Mouse (Mus musculus): ENCODE data around the gene Emp1.

Emp1 gene

GRCm38 (mm10) chr6:135363344-135364040 lies 1.1 kb downstream of the Emp1 start:
- no peak for DNase-seq (ENCODE audit: low read depth, low spot score)

- DNase-seq (ENCODE audit: low read depth, low spot score) = no peak
Observed at GRCm38 (mm10) chr6:135364041-135364745, 1.8 kb downstream of the Emp1 start.

GRCm38 (mm10) chr6:135364891-135365301 lies 2.6 kb downstream of the Emp1 start:
- no peak for DNase-seq (ENCODE audit: low read depth, low spot score)

DNA sequence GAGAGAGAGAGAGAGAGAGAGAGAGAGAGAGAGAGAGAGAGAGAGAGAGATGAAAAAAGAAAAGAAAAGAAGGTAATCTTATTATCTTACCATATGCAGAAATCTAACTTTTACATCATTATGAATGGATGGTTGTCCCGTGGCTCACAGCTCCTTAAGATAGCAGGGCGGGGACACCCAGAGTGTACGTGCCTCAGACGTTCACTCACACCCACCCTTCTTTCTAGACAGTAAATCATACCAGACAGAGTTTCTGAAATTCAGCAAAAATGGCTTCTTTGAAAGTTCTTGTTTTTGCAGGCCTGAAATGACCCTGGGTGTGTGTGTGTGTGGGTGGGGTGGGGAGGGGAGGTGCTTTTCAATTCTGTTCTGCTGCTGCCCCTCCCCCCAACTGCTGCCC lies 3.3 kb downstream of the Emp1 start:
- no peak for DNase-seq (ENCODE audit: low read depth, low spot score)

DNA sequence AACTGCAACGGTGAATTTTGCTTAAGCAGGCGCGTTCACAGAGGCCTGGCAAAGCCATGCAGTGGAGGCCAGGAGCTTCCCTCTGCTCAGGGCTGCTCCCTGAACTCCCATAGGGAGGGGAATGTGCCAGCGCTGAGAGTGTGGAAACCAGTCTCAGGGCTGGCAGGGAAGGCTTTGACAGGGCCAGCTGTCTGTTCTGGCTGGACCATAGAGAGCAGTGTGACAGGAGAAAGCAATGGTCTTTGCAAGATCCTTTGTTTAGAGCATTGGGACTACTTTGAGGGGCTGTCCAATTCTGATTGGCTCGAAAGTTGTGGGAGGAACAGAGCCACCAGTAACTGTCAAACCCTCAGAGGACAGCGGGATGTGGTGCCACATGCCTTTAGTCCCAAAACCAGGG lies 5.9 kb downstream of the Emp1 start:
- no peak for DNase-seq (ENCODE audit: low read depth, low spot score)

GRCm38 (mm10) chr6:135369551-135369968 lies 7.2 kb downstream of the Emp1 start:
- DNase-seq (ENCODE audit: low read depth, low spot score) = no peak

DNA sequence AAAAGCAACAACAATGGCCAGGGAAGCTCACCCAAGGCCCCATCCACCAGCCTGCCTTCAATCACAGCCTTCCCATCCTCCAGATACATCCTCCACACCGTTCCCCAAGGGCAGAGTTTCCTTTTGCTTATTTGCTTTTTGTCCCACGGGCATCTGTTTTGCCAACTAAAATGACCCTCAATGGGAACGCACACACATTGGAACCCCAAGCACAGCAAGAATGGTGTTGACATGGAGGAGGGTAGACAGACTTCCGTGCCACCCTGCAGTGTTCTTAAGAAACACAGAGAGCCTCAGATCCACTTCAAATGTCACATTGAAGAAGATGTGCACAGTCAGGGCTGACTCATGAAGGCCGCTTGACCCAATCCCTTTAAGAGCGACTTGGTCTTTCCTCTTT lies 8.6 kb downstream of the Emp1 start:
- DNase-seq (ENCODE audit: low read depth, low spot score) = no peak

- DNase-seq (ENCODE audit: low read depth, low spot score) = no peak
Observed at GRCm38 (mm10) chr6:135373357-135373756, 11.0 kb downstream of the Emp1 start.

GRCm38 (mm10) chr6:135375818-135376217 lies 13.5 kb downstream of the Emp1 start:
- DNase-seq (ENCODE audit: low read depth, low spot score) = no peak

- no peak for DNase-seq (ENCODE audit: low read depth, low spot score)
Observed at GRCm38 (mm10) chr6:135376248-135376647, 13.9 kb downstream of the Emp1 start.

DNA sequence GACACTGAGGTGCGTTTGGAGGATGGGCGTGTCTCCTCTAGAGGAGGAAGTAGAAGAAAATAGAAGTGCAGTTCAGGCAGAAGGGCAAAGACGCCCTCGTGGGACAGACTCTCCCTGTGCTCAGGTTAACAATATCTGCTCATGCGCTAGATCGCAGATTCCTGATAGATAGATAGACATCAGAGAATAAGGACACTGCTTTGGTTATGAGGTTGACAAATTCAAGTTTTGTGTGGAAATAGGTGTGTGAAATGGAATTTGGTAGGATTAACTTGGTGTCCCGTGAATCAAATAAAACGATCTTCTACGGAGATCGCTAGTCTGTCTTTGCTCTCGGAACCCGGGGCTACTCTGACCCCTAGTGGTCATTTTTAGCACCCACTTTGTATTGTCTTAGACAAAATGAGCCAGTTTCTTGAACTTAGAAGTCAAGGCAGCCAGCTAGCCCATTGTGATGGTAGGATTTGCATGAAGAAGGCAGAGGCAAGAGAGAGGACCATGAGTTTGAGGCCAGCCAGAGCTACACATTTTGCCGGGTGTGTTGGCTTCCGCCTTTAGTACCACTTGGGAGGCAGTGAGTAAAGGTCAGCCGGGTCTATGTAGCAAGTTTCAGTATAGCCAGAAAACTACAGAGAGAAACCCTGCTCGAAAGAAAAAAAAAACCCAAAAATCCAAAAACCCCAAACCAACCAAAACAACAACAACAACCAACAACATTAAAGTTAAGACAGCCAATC lies 15.4 kb downstream of the Emp1 start:
- DNase-seq (ENCODE audit: low read depth, low spot score) = peak; percentile 78

DNA sequence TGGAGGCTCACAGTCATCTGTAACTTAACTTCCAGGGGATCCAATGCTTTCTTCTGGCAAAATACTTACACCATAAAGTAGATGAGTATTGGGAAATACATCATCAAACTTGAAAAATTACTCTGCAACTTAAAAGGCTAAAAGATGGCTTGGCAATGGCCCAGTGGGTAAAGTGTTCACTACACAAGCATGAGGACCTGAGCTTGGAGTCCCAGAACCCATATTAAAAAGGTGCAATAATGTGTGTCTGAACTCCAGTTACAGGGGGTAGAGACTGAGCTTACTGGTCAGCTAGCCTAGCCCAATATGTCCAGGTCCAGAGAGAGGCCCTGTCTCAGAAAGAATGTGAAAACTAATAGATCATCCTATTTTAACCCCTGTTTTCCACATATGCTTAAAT lies 21.6 kb downstream of the Emp1 start:
- DNase-seq (ENCODE audit: low read depth, low spot score) = no peak

DNA sequence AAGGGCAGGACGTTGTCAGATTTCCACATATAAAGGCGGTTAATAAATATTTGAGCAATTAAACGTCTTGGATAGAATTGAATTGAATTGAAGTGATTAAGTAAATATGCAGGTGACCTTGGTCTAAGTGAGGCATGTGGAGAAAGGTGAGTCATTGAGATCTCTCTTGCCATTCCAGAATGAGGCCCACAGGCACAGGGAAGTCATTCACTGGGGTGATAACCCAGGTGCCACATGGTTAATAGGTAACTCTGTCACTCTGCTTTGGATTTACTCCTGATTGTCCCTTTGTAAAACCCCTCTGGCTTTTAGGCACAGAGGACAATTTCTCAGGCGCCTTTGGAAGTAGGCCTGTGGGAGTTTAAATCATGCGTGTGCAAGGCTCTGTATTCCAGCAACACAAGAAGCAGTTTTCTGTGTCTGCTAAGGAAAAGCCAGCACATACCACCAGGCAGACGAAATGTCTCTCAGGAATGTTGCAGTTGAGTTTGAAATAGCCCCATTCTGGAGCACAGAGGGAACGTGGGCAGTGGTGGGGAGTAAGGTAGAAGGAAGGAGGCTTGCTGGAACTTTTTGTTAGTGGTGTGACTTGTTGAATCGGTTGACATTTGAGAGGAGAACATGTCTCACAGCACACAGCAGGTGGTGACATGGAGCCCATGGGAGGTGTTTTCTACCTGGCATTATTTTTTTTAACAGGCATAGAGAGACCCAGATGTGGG lies 23.6 kb downstream of the Emp1 start:
- no peak for DNase-seq (ENCODE audit: low read depth, low spot score)

- DNase-seq (ENCODE audit: low read depth, low spot score) = no peak
Observed at GRCm38 (mm10) chr6:135387653-135388052, 25.3 kb downstream of the Emp1 start.

DNA sequence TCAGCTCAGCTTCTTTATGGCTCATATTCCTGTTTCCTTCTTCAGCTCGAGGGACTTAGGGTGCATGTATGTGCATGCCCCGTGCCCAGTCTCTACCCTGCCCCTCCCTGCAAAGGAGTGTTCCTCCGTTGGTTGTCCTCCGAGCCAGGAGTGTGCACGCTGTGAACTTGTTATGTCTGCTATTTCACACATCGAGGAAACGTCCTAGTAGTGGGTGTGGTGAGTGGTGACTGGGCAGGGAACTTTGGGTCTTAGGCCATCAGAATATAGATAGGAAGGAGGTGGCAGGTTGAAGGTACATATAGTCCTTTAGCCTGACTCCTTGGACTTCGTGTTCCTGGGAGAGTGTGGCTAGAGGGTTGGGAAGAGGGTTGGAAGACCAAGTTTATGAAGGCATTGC lies 26.4 kb downstream of the Emp1 start:
- no peak for DNase-seq (ENCODE audit: low read depth, low spot score)

DNA sequence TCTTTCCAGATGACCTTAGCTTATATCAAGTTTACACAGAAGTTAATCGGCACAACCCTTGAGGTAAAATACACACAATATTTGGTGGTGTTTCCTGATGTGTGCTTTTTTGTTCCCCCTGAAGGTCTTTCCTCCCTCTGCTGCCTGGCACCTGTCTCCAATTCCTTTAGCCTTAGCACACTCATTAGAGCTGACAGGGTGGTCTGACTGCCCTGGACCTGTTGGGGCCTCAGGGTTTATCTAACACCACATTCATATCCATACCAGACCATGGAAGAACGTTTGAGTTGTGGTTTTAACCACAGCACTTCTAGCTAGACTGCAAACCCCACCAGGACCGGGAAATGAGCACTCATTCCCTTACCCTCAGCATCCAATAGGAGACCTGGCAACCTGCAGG lies 28.1 kb downstream of the Emp1 start:
- no peak for DNase-seq (ENCODE audit: low read depth, low spot score)

GRCm38 (mm10) chr6:135395375-135395774 lies 33.0 kb downstream of the Emp1 start:
- no peak for DNase-seq (ENCODE audit: low read depth, low spot score)

DNA sequence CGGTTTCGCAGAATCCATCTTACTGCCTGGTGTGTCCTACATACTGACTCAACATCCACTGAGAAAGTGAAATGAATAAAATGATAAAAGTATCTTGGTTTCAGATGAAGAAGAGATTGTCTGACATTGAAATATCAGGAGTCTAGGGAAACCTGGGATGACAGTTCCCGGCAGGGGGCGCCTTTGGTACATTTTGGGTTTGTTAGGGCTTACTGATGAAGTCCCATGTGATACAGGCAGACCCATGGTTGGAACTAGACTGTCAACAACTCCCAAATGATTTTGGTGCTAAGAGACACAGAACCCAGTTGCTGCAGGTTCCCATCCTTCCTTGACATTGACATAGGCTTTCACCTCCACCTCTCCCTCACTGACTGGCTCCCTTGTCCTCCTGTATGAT lies 34.7 kb downstream of the Emp1 start:
- no peak for DNase-seq (ENCODE audit: low read depth, low spot score)

GRCm38 (mm10) chr6:135397788-135398187 lies 35.4 kb downstream of the Emp1 start:
- no peak for DNase-seq (ENCODE audit: low read depth, low spot score)

GRCm38 (mm10) chr6:135398801-135399200 lies 36.5 kb downstream of the Emp1 start:
- no peak for DNase-seq (ENCODE audit: low read depth, low spot score)

DNA sequence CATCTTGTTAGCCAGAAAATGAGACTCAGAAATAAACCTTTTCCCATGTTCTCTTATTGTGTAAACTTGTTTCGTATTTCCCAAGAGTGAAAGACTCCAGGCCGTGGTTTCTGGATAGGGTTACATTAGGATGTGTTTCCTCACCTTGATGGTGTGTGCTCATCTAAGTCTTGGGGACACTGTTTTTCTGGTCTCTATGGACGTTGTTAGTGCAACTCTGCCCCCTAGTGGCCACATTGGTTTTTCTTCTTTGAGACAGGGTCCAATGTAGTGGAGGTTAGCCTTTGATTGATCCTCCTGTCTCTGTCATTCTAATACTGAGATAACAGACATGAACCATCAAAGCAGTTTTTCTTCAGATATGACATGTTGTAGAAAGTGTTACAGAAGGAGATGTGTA lies 38.0 kb downstream of the Emp1 start:
- peak; percentile 57 for DNase-seq (ENCODE audit: low read depth, low spot score)

GRCm38 (mm10) chr6:135405093-135405492 lies 42.7 kb downstream of the Emp1 start:
- no peak for DNase-seq (ENCODE audit: low read depth, low spot score)

Measured in mesoderm, embryonic 11.5 days (tissue).